Mouse (Mus musculus): ENCODE measurements at regions not wholly inside any gene's neighbourhood (a gene's known extent, or its start where the extent isn't known, plus 50 kb on each side); places are given as distances from the start of the nearest gene placed in this dataset.

GRCm38 (mm10) chr13:59212296-59212701 is 372.7 kb downstream of the Agtpbp1 start:
- Histone ChIP-seq H3K27ac (ENCODE audit: low read depth) (no peak overlapping the region), H3K9me3 (ENCODE audit: low read depth, low read length) (no peaks in the 10 kb centered on the region), H3K4me3 (ENCODE audit: low read depth, low read length) (no peak overlapping the region), H3K9ac (no peak overlapping the region), H3K36me3 (ENCODE audit: insufficient read depth) (no peaks in the 10 kb centered on the region), H3K4me2 (no peak overlapping the region), H3K27me3 (ENCODE audit: insufficient read depth, low read length) (no peaks in the 10 kb centered on the region), H3K4me1 (ENCODE audit: insufficient read depth) (no peaks in the 10 kb centered on the region)
- TF ChIP-seq CTCF (IDR thresholded peaks at IDR 0.05; ENCODE audit: low read depth), result no peak
- no peak for ATAC-seq (ENCODE audit: insufficient read depth)
- no peak for DNase-seq
- 77% methylated on average over 15 of the region's 15 CpGs for WGBS

- ATAC-seq (ENCODE audit: insufficient read depth) (no peak), DNase-seq (peak; percentile 3)
- Histone ChIP-seq H3K27ac (ENCODE audit: low read depth) (no peak overlapping the region), H3K4me2 (no peak overlapping the region), H3K27me3 (ENCODE audit: insufficient read depth, low read length) (no peaks in the 10 kb centered on the region), H3K9ac (no peak overlapping the region), H3K4me3 (ENCODE audit: low read depth, low read length) (no peak overlapping the region), H3K4me1 (ENCODE audit: insufficient read depth) (no peaks in the 10 kb centered on the region), H3K9me3 (ENCODE audit: low read depth, low read length) (no peaks in the 10 kb centered on the region), H3K36me3 (ENCODE audit: insufficient read depth) (no peaks in the 10 kb centered on the region)
- TF ChIP-seq CTCF (IDR thresholded peaks at IDR 0.05; ENCODE audit: low read depth), result no peak
- 56% methylated on average over 5 of the region's 5 CpGs for WGBS
These were observed 374.2 kb downstream of the Agtpbp1 start for GRCm38 (mm10) chr13:59210828-59211227.

- WGBS, result 78% methylated on average over 3 of the region's 3 CpGs
- no peak overlapping the region for H3K4me2 ChIP-seq
These were observed 378.8 kb downstream of the Agtpbp1 start for GRCm38 (mm10) chr13:59206186-59206585.

GRCm38 (mm10) chr13:59204506-59204905 is 380.5 kb downstream of the Agtpbp1 start:
- ATAC-seq (ENCODE audit: insufficient read depth), result no peak
- TF ChIP-seq CTCF (IDR thresholded peaks at IDR 0.05; ENCODE audit: low read depth), result no peak
- H3K9me3 ChIP-seq (ENCODE audit: low read depth, low read length), result no peaks in the 10 kb centered on the region

More at GRCm38 (mm10) chr13:59206186-59206585, 378.8 kb downstream of the Agtpbp1 start:
- Histone ChIP-seq H3K9me3 (ENCODE audit: low read depth, low read length) (no peaks in the 10 kb centered on the region), H3K9ac (no peak overlapping the region), H3K4me1 (ENCODE audit: insufficient read depth) (no peaks in the 10 kb centered on the region), H3K27me3 (ENCODE audit: insufficient read depth, low read length) (no peaks in the 10 kb centered on the region), H3K36me3 (ENCODE audit: insufficient read depth) (no peaks in the 10 kb centered on the region), H3K27ac (ENCODE audit: low read depth) (no peak overlapping the region), H3K4me3 (ENCODE audit: low read depth, low read length) (no peak overlapping the region)
- DNase-seq (no peak), ATAC-seq (ENCODE audit: insufficient read depth) (no peak)
- no peak for TF ChIP-seq CTCF (IDR thresholded peaks at IDR 0.05; ENCODE audit: low read depth)

GRCm38 (mm10) chr13:59196311-59196710 is 388.7 kb downstream of the Agtpbp1 start:
- Histone ChIP-seq H3K4me3 (ENCODE audit: low read depth, low read length) (no peak overlapping the region), H3K4me2 (no peak overlapping the region), H3K27me3 (ENCODE audit: insufficient read depth, low read length) (no peaks in the 10 kb centered on the region), H3K9ac (no peak overlapping the region), H3K27ac (ENCODE audit: low read depth) (no peak overlapping the region), H3K4me1 (ENCODE audit: insufficient read depth) (no peaks in the 10 kb centered on the region), H3K36me3 (ENCODE audit: insufficient read depth) (no peaks in the 10 kb centered on the region), H3K9me3 (ENCODE audit: low read depth, low read length) (no peaks in the 10 kb centered on the region)
- no peak for TF ChIP-seq CTCF (IDR thresholded peaks at IDR 0.05; ENCODE audit: low read depth)
- 67% methylated on average over 5 of the region's 5 CpGs for WGBS
- ATAC-seq (ENCODE audit: insufficient read depth) (no peak), DNase-seq (peak; percentile 39)

More at GRCm38 (mm10) chr13:59204506-59204905, 380.5 kb downstream of the Agtpbp1 start:
- DNase-seq, result no peak
- no peak overlapping the region for H3K4me2 ChIP-seq
- no peak overlapping the region for H3K9ac ChIP-seq
- WGBS, result 92% methylated on average over 2 of the region's 2 CpGs
- H3K4me3 ChIP-seq (ENCODE audit: low read depth, low read length), result no peak overlapping the region
- H3K4me1 ChIP-seq (ENCODE audit: insufficient read depth), result no peaks in the 10 kb centered on the region
- H3K36me3 ChIP-seq (ENCODE audit: insufficient read depth), result no peaks in the 10 kb centered on the region
- H3K27ac ChIP-seq (ENCODE audit: low read depth), result no peak overlapping the region
- H3K27me3 ChIP-seq (ENCODE audit: insufficient read depth, low read length), result no peaks in the 10 kb centered on the region

GRCm38 (mm10) chr13:59188431-59188830 is 382.1 kb downstream of the Ntrk2 start:
- 81% methylated on average over 11 of the region's 11 CpGs for WGBS
- no peak overlapping the region for H3K4me2 ChIP-seq
- H3K27ac ChIP-seq (ENCODE audit: low read depth), result no peak overlapping the region
- DNase-seq, result no peak
- no peaks in the 10 kb centered on the region for H3K27me3 ChIP-seq (ENCODE audit: insufficient read depth, low read length)
- ATAC-seq (ENCODE audit: insufficient read depth), result no peak
- no peaks in the 10 kb centered on the region for H3K9me3 ChIP-seq (ENCODE audit: low read depth, low read length)
- no peaks in the 10 kb centered on the region for H3K4me1 ChIP-seq (ENCODE audit: insufficient read depth)
- H3K36me3 ChIP-seq (ENCODE audit: insufficient read depth), result no peaks in the 10 kb centered on the region
- H3K4me3 ChIP-seq (ENCODE audit: low read depth, low read length), result no peak overlapping the region
- no peak overlapping the region for H3K9ac ChIP-seq
- no peak for TF ChIP-seq CTCF (IDR thresholded peaks at IDR 0.05; ENCODE audit: low read depth)

Measured in lung, embryonic 14.5 days (tissue).